Mouse (Mus musculus): ENCODE measurements at regions not wholly inside any gene's neighbourhood (a gene's known extent, or its start where the extent isn't known, plus 50 kb on each side); places are given as distances from the start of the nearest gene placed in this dataset.

GRCm38 (mm10) chr13:35478226-35478625 lies 181.4 kb upstream of the Cdyl start:
- H3K4me3 ChIP-seq (replicated peaks): no peak overlapping the region

GRCm38 (mm10) chr13:35482340-35482739 lies 177.3 kb upstream of the Cdyl start:
- no peak overlapping the region for H3K27ac ChIP-seq (replicated peaks)
- no peaks in the 10 kb centered on the region for H3K27me3 ChIP-seq
- no peak overlapping the region for H3K4me2 ChIP-seq (replicated peaks)
- H3K4me3 ChIP-seq (replicated peaks): no peak overlapping the region
- ATAC-seq (ENCODE audit: insufficient number of reproducible peaks, low FRiP score, low TSS enrichment, low read depth): no peak
- WGBS: 87% methylated on average over 4 of the region's 4 CpGs
- no peaks in the 10 kb centered on the region for H3K9me3 ChIP-seq (replicated peaks)
- peaks cover 4% of the 10 kb centered on the region; the same call in 1 of the 2 replicates for H3K4me1 ChIP-seq
- H3K9ac ChIP-seq: no peak overlapping the region
- no peaks in the 10 kb centered on the region for H3K36me3 ChIP-seq

More at GRCm38 (mm10) chr13:35478226-35478625, 181.4 kb upstream of the Cdyl start:
- no peak for ATAC-seq (ENCODE audit: insufficient number of reproducible peaks, low FRiP score, low TSS enrichment, low read depth)
- no peak overlapping the region for H3K9ac ChIP-seq
- H3K27ac ChIP-seq (replicated peaks): no peak overlapping the region
- no peaks in the 10 kb centered on the region for H3K4me1 ChIP-seq
- no peaks in the 10 kb centered on the region for H3K27me3 ChIP-seq
- no peaks in the 10 kb centered on the region for H3K36me3 ChIP-seq
- no peak overlapping the region for H3K4me2 ChIP-seq (replicated peaks)
- no peaks in the 10 kb centered on the region for H3K9me3 ChIP-seq (replicated peaks)
- WGBS: 76% methylated on average over 2 of the region's 2 CpGs

GRCm38 (mm10) chr13:35486125-35486524 lies 173.5 kb upstream of the Cdyl start:
- Histone ChIP-seq H3K4me2 (replicated peaks) (no peak overlapping the region), H3K4me3 (replicated peaks) (no peak overlapping the region), H3K4me1 (peaks cover 4% of the 10 kb centered on the region; the same call in 1 of the 2 replicates), H3K9ac (no peak overlapping the region), H3K27me3 (no peaks in the 10 kb centered on the region), H3K9me3 (replicated peaks) (no peaks in the 10 kb centered on the region), H3K27ac (replicated peaks) (no peak overlapping the region), H3K36me3 (no peaks in the 10 kb centered on the region)
- ATAC-seq (ENCODE audit: insufficient number of reproducible peaks, low FRiP score, low TSS enrichment, low read depth): peak; percentile 81
- WGBS: 67% methylated on average over 4 of the region's 4 CpGs

- no peak for ATAC-seq (ENCODE audit: insufficient number of reproducible peaks, low FRiP score, low TSS enrichment, low read depth)
- Histone ChIP-seq H3K4me3 (replicated peaks) (no peak overlapping the region), H3K9ac (no peak overlapping the region), H3K36me3 (no peaks in the 10 kb centered on the region), H3K4me1 (peaks cover 23% of the 10 kb centered on the region), H3K27ac (replicated peaks) (no peak overlapping the region), H3K27me3 (no peaks in the 10 kb centered on the region), H3K9me3 (replicated peaks) (no peaks in the 10 kb centered on the region), H3K4me2 (replicated peaks) (no peak overlapping the region)
- WGBS: 88% methylated on average over 2 of the region's 2 CpGs
Observed at GRCm38 (mm10) chr13:35499776-35500175, 159.9 kb upstream of the Cdyl start.

- Histone ChIP-seq H3K9me3 (replicated peaks) (no peaks in the 10 kb centered on the region), H3K9ac (no peak overlapping the region), H3K4me1 (peaks cover 23% of the 10 kb centered on the region), H3K27me3 (no peaks in the 10 kb centered on the region), H3K4me2 (replicated peaks) (no peak overlapping the region), H3K36me3 (no peaks in the 10 kb centered on the region), H3K27ac (replicated peaks) (peak overlapping the region; percentile 52; the same call in 1 of the 2 replicates), H3K4me3 (replicated peaks) (no peak overlapping the region)
- 37% methylated on average over 5 of the region's 5 CpGs for WGBS
- no peak for ATAC-seq (ENCODE audit: insufficient number of reproducible peaks, low FRiP score, low TSS enrichment, low read depth)
Observed at GRCm38 (mm10) chr13:35500891-35501290, 158.7 kb upstream of the Cdyl start.

GRCm38 (mm10) chr13:35501351-35502146 lies 158.1 kb upstream of the Cdyl start:
- H3K4me1 ChIP-seq: peaks cover 23% of the 10 kb centered on the region
- H3K36me3 ChIP-seq: no peaks in the 10 kb centered on the region
- peak overlapping the region; percentile 23; the same call in 1 of the 2 replicates for H3K4me2 ChIP-seq (replicated peaks)
- WGBS: 19% methylated on average over 11 of the region's 11 CpGs
- no peaks in the 10 kb centered on the region for H3K9me3 ChIP-seq (replicated peaks)
- H3K9ac ChIP-seq: no peak overlapping the region
- H3K4me3 ChIP-seq (replicated peaks): no peak overlapping the region
- no peaks in the 10 kb centered on the region for H3K27me3 ChIP-seq
- peak overlapping the region; percentile 52; the same call in 1 of the 2 replicates for H3K27ac ChIP-seq (replicated peaks)
- ATAC-seq (ENCODE audit: insufficient number of reproducible peaks, low FRiP score, low TSS enrichment, low read depth): no peak; the same call in 1 of the 2 replicates

GRCm38 (mm10) chr13:35502147-35502522 lies 157.5 kb upstream of the Cdyl start:
- WGBS: 25% methylated on average over 5 of the region's 5 CpGs
- no peaks in the 10 kb centered on the region for H3K27me3 ChIP-seq
- H3K4me3 ChIP-seq (replicated peaks): no peak overlapping the region
- H3K4me2 ChIP-seq (replicated peaks): peak overlapping the region; percentile 23; the same call in 1 of the 2 replicates
- H3K36me3 ChIP-seq: no peaks in the 10 kb centered on the region
- no peak overlapping the region for H3K9ac ChIP-seq
- H3K4me1 ChIP-seq: peaks cover 23% of the 10 kb centered on the region
- H3K27ac ChIP-seq (replicated peaks): 0 out of 2 replicates have a peak overlapping the region, but pooled peaks have one; percentile 52
- no peak for ATAC-seq (ENCODE audit: insufficient number of reproducible peaks, low FRiP score, low TSS enrichment, low read depth)
- H3K9me3 ChIP-seq (replicated peaks): no peaks in the 10 kb centered on the region

- Histone ChIP-seq H3K4me3 (replicated peaks) (no peak overlapping the region), H3K9me3 (replicated peaks) (no peaks in the 10 kb centered on the region), H3K9ac (no peak overlapping the region), H3K27ac (replicated peaks) (no peak overlapping the region), H3K4me2 (replicated peaks) (no peak overlapping the region), H3K4me1 (peaks cover 23% of the 10 kb centered on the region), H3K36me3 (no peaks in the 10 kb centered on the region), H3K27me3 (no peaks in the 10 kb centered on the region)
- ATAC-seq (ENCODE audit: insufficient number of reproducible peaks, low FRiP score, low TSS enrichment, low read depth): peak; percentile 73
- 65% methylated on average over 17 of the region's 17 CpGs for WGBS
Observed at GRCm38 (mm10) chr13:35503362-35503821, 156.2 kb upstream of the Cdyl start.

GRCm38 (mm10) chr13:35507195-35507594 lies 152.4 kb upstream of the Cdyl start:
- WGBS: 84% methylated on average over 1 of the region's 1 CpGs
- ATAC-seq (ENCODE audit: insufficient number of reproducible peaks, low FRiP score, low TSS enrichment, low read depth): no peak
- no peaks in the 10 kb centered on the region for H3K9me3 ChIP-seq (replicated peaks)
- no peaks in the 10 kb centered on the region for H3K36me3 ChIP-seq
- H3K27me3 ChIP-seq: no peaks in the 10 kb centered on the region
- H3K9ac ChIP-seq: no peak overlapping the region
- no peak overlapping the region for H3K4me2 ChIP-seq (replicated peaks)
- no peak overlapping the region for H3K4me3 ChIP-seq (replicated peaks)
- no peak overlapping the region for H3K27ac ChIP-seq (replicated peaks)
- H3K4me1 ChIP-seq: peaks cover 7% of the 10 kb centered on the region

GRCm38 (mm10) chr13:35512029-35512507 lies 147.6 kb upstream of the Cdyl start:
- no peak overlapping the region for H3K4me2 ChIP-seq (replicated peaks)
- H3K4me1 ChIP-seq: no peaks in the 10 kb centered on the region
- ATAC-seq (ENCODE audit: insufficient number of reproducible peaks, low FRiP score, low TSS enrichment, low read depth): no peak
- H3K9me3 ChIP-seq (replicated peaks): no peaks in the 10 kb centered on the region
- H3K4me3 ChIP-seq (replicated peaks): no peak overlapping the region
- no peaks in the 10 kb centered on the region for H3K36me3 ChIP-seq
- WGBS: 54% methylated on average over 8 of the region's 8 CpGs
- H3K27ac ChIP-seq (replicated peaks): no peak overlapping the region
- no peak overlapping the region for H3K9ac ChIP-seq
- H3K27me3 ChIP-seq: no peaks in the 10 kb centered on the region

- WGBS: 82% methylated on average over 8 of the region's 8 CpGs
- no peak overlapping the region for H3K4me2 ChIP-seq (replicated peaks)
- H3K4me1 ChIP-seq: no peaks in the 10 kb centered on the region
- H3K4me3 ChIP-seq (replicated peaks): no peak overlapping the region
- ATAC-seq (ENCODE audit: insufficient number of reproducible peaks, low FRiP score, low TSS enrichment, low read depth): no peak
- no peak overlapping the region for H3K27ac ChIP-seq (replicated peaks)
- no peaks in the 10 kb centered on the region for H3K9me3 ChIP-seq (replicated peaks)
- H3K27me3 ChIP-seq: no peaks in the 10 kb centered on the region
- no peak overlapping the region for H3K9ac ChIP-seq
- no peaks in the 10 kb centered on the region for H3K36me3 ChIP-seq
Observed at GRCm38 (mm10) chr13:35513120-35513519, 146.5 kb upstream of the Cdyl start.
